Mouse (Mus musculus) T-helper 2 cell (primary cell): ENCODE measurements around the gene Olfr823.
"Not testable (repeated sequence)": the region's sequence is repeated elsewhere in the genome, so short reads cannot be mapped to it uniquely, and the experiment has no call there.

Experiments
- in situ Hi-C: fragments of 300-600 bp; cut with MboI, MseI; formaldehyde crosslinking; loops from one replicate; pipeline ENCODE4 v1.15.1; 2025; ENCODE audit warnings: high pct_unique_total_duplicates

Gene Olfr823

DNA sequence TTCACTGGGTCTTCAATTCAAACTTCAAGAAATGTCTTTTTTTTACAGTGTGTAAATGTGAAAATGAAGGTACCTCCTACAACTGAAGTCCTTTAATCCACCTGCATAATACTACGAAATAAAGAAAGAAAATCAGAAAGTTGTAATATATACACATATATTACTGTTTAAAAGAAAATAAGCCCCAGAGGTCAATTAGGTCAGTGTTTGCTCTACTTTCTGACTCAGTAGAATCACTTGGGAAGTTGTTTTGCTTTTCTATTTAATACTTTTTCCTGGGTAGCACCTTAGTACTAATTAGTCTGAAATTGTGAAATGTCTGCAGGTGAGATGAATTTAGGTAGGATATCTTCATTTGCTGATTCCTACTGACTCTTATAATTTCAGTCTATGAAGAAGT is at the start of gene Olfr823:
TSS of gene Olfr823 (minus strand) at position 101 of the 400 bp plus-strand sequence.
- in situ Hi-C loops = not testable (repeated sequence)

DNA sequence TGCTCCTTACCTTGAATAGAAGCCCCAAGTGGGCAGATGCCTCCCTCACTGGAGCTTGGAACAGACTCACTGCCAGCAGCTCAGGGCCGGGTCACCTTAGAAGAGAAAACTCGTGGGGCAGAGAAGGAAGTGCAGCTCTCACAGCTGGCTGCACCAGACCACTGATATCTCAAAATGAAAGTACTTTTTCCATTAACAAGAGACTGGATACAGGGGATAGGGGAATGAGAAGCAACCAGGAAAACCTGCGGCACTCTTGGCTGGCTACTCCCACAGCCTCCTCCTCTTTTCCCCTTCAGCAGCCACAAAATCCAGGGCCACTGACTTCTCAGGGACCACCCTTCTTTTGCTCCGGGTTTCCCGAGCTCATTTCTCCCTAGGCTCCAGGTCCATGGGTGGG is 28.9 kb upstream of the Olfr823 start:
- in situ Hi-C loops = no loop called here

DNA sequence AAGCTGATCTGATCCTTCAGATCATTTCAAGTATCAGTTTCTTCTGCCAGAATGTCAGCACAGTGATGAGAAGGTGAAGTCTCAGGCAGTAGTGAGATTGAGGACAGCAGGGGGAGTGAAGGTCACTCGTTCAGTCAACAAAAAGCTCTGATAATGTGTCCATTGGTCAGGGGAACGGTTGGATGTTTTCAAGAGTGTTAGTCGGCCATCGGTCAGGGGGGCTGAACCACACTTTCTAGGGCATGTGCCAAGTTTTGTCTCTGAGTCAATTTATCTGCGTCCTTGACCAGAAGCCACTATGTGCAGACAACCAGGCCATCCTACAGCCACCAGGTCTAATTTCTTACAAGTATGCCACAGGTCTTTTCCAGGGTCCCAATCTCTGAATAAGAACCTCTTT is 27.3 kb upstream of the Olfr823 start:
- in situ Hi-C loops = not testable (repeated sequence)

DNA sequence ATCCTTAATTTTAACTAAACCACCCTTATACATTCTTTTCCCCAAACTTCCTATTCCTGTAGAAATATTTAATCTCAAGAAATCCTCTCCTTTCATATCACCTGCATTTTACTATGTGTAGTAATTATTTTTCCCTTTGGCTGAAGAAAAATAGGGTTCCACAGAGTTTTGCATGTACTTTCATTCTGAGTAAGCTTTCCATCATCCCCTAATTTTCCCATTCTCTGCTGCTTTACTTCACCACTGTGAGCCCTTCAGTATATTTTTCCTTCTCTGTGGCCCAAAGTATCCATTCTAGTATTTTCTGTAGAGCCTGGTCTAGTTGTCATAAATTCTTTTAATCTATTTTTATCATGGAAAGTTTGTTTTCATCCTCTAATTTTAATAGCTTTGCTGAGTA is 19.6 kb upstream of the Olfr823 start:
- in situ Hi-C loops = no loop called here

DNA sequence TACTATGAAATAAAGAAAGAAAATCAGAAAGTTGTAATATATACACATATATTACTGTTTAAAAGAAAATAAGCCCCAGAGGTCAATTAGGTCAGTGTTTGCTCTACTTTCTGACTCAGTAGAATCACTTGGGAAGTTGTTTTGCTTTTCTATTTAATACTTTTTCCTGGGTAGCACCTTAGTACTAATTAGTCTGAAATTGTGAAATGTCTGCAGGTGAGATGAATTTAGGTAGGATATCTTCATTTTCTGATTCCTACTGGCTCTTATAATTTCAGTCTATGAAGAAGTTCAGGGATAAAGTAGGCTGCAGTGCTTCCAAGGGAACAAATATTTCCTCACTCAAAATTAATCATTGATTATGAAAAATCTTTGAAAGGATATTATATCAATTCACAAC is 14.7 kb upstream of the Olfr823 start, which contains the start of gene Olfr824:
TSS of gene Olfr824 (minus strand) at position 101 of the 400 bp plus-strand sequence.
- in situ Hi-C loops = not testable (repeated sequence)

DNA sequence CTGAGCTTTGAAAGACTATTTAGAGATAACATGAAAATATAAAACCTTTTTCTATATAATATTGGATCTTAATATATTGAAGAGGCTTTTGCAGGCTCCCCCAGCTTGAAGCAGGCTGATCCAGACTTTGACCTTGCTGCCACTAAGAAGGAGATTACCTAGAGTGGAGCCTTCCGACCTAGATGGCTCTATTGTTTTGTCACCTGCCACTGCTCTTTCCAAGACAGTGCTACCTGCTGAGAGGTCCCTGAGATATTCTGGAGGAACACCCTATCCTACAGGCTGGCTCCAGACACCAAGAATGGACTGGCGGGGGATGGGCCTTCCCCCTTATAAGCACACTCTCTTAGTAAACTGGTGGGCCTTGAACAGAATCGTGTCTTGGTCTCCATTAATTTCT is 862 bp upstream of the Olfr823 start:
- in situ Hi-C loops = not testable (repeated sequence)

DNA sequence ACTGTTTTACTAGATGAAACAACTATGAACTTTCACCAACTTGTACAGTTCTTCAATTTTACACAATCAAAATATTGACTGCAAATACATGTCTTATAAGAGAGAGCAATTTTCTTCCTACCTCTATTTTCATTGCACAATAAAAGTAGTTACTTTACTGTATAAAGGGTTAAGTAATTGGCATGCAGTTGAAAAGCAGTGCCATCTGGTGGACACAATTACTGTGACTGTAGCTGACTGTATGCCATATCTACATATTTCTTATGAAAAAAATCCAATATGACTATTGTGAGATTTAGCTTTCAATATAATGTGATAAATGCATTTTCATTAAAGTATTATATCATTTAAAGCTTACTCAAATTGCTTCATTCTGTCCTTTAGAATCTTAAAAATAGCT is 19.1 kb downstream of the Olfr823 start:
- in situ Hi-C loops = no loop called here

DNA sequence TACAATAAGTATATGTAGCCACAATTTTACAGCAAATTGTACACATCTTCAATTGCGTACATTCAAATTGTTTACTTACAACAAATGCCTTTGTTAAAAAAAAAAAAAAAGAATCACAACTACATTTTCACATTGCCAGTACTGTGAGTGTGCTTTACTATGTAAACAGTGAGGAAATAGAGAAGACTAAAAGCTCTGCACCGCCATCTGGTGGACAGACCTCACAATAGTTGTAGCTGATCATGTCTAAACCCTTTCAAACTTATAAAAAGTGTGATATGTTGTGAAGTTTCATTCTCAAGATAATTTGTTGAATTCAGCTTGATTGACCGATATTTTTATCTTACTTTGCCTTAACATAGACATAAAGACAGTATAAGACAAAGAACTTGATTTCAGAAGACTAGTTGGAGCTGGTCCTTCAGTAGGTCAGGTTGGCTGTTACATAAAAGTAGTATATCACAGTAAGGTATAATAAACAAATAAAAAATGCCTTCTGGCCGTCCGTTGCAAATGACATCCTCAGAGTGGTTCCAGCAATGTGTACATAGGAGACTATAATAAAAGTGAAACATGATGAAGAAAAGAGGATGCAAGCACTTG is 22.2 kb downstream of the Olfr823 start:
- in situ Hi-C loops = no loop called here

DNA sequence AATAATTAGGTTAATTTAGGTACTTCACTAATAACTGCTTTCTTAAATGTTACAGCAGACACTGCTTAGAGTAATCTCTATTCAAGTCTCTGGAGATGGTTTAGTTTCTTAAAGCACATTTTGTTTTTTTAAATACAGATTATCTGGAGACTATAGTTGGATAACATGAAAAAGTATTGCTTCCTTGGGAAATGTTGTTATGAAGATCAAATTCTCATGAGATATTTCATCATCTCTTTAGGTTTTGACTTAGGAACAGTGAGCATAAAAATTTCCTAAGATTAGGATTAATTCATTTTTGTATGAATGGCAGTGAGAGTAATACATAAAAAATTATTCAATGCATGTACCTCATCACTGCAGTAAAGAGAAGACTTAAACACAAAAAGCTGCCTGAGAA is 44.3 kb downstream of the Olfr823 start, which contains the start of gene Olfr822:
TSS of gene Olfr822 (plus strand) at position 301 of the 400 bp plus-strand sequence.
- in situ Hi-C loops = no loop called here
